Mouse (Mus musculus): ENCODE data around the gene Lman1l.

- TF ChIP-seq CTCF (IDR thresholded peaks at IDR 0.05; ENCODE audit: insufficient read depth, low read length), result no peak
- no peak for TF ChIP-seq POLR2A (IDR thresholded peaks at IDR 0.05; ENCODE audit: borderline replicate concordance, extremely low read depth, low read depth, low read length)
Observed at GRCm38 (mm10) chr9:57650130-57650785, 29.7 kb upstream of the Lman1l start.
